Mouse (Mus musculus) central nervous system, embryonic 14 days (tissue): ENCODE results near the gene Crx. TPM values are rescaled to one million over a fixed set of nuclear protein-coding genes. Genes with fewer than 3 reads are reported as not detected.

Experiments used
- polyA plus RNA-seq: library from polyadenylated mRNA; depleted of rRNA; stranded (reverse); fragments of >200 nt; gene quantifications from 2 replicates; pipeline ENCODE4 v1.2.3, GENCODE M21; 2012; rRNA removed

Gene Crx
- polyA plus RNA-seq, result 0.09 and 0.18 TPM in 2 replicates

DNA sequence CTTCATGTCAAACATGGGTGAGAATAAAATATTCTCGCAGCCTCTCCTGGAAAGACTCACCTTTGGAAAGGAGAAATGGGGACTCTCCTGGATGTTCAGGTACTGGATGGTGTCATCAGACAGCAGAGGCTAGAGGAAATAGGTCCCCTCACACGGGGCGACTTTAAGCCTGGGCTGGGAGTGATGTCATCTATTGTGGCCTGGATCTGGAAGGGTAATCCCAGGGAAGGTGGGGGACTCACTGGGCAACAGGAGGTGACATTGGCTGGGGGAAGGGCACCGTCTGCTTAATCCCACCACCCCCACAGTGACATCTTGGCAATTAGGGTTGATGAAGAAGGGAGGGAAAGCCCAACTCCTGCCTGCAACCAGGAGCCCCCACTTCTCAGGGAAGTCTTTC, at the start of gene Crx:
TSS of gene Crx (minus strand) at position 213 of the 400 bp plus-strand sequence.

DNA sequence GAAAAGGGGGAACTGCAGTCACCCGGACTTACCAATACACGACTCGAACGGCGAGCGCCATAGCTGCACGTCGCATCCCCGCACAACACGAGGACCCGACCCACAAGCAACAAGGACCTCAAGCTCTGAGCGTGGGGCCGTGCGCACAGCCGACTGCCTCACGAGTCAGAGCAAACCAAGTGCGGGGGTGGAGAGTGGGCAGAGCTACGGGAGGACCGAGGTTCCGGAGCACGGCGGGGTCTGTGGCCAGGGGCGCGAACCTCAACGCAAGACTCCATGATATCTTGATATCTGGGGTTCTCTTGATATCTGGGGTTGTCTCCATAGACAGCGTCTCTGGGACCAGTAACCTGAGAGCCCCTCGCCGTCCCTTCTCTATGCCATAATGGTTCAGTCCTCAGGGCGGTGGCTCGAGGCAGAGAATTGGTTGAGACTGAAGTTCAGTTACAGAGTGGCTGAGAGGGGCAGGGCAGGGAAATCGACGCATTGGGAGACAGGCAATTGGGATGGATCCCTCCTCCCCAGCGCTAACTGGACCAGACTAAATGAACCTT, 42.5 kb upstream of the Crx start, which contains the start of gene Selenow:
TSS of gene Selenow (minus strand) at position 183 of the 554 bp plus-strand sequence.

DNA sequence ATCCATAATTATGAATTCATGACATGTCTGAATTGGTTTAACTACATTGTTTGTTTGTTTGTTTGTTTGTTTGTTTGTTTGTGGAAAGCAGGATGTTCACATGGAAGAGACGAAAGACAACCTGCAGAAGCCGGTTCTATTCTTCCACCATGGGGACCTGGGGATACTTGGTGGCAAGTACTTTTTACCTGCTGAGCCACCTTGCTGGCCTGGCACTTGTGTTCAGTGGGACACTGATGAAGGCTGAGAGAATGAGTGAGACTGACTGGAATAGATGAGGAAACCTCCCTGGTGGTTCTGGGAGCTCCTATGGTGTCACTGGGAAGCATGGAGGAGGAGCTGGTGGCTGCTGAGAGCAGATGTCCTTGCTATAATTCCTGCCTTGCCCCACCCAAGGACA, 2.5 kb upstream of the Crx start, which contains the start of gene Crxos:
TSS of gene Crxos (plus strand) at position 301 of the 400 bp plus-strand sequence.

DNA sequence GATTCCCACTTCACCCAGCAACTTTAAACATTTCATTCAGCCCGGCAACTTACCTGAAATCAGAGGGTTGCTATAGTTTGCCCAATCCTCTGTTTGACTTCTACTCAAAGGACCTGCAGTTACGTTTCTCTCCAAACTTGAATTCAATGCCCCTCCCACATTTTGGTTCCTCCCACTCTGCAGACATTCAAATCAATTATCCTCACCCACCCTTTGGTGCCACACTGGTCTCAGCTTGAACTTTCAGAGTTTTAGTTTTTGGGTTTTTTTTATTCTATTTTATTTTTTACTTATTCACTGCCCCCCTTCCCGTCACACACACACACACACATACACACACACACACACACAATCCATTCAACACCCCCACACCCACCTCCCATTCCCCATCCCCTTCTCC, 40.2 kb downstream of the Crx start, which contains the start of gene Obox6:
TSS of gene Obox6 (minus strand) at position 101 of the 400 bp plus-strand sequence.

Other genes starting within 250 kb of the Crx start
- gene Obox3, start 240.1 kb downstream of the Crx start, polyA plus RNA-seq, result not detected in 2 replicates
- gene Obox5, start 129.8 kb downstream of the Crx start, polyA plus RNA-seq, result not detected in 2 replicates
- gene Obox6, start 40.3 kb downstream of the Crx start, polyA plus RNA-seq, result not detected in 2 replicates
- gene Crxos, start 2.6 kb upstream of the Crx start, polyA plus RNA-seq, result 0.10 TPM in 1 of 2 replicates, not detected in the other
- 838 and 854 TPM in 2 replicates for gene Selenow, start 42.4 kb upstream of the Crx start, polyA plus RNA-seq
- gene Nop53, start 66.1 kb upstream of the Crx start, polyA plus RNA-seq, result 150 and 158 TPM in 2 replicates
- gene Ehd2, start 87.6 kb upstream of the Crx start, polyA plus RNA-seq, result 5.8 and 12.8 TPM in 2 replicates
- gene Bicra, start 168.0 kb upstream of the Crx start, polyA plus RNA-seq, result 17.0 and 19.5 TPM in 2 replicates
- 0.11 and 0.13 TPM in 2 replicates for gene Zfp541, start 181.8 kb upstream of the Crx start, polyA plus RNA-seq
- 164 and 176 TPM in 2 replicates for gene Napa, start 218.5 kb upstream of the Crx start, polyA plus RNA-seq
- 38.6 and 42.9 TPM in 2 replicates for gene Kptn, start 239.9 kb upstream of the Crx start, polyA plus RNA-seq
- 24.7 and 26.2 TPM in 2 replicates for gene Slc8a2, start 249.9 kb upstream of the Crx start, polyA plus RNA-seq